Mouse (Mus musculus): ENCODE results near the gene Naxd.
"Not testable (repeated sequence)": the region's sequence is repeated elsewhere in the genome, so short reads cannot be mapped to it uniquely, and the experiment has no call there.

The Naxd gene

DNA sequence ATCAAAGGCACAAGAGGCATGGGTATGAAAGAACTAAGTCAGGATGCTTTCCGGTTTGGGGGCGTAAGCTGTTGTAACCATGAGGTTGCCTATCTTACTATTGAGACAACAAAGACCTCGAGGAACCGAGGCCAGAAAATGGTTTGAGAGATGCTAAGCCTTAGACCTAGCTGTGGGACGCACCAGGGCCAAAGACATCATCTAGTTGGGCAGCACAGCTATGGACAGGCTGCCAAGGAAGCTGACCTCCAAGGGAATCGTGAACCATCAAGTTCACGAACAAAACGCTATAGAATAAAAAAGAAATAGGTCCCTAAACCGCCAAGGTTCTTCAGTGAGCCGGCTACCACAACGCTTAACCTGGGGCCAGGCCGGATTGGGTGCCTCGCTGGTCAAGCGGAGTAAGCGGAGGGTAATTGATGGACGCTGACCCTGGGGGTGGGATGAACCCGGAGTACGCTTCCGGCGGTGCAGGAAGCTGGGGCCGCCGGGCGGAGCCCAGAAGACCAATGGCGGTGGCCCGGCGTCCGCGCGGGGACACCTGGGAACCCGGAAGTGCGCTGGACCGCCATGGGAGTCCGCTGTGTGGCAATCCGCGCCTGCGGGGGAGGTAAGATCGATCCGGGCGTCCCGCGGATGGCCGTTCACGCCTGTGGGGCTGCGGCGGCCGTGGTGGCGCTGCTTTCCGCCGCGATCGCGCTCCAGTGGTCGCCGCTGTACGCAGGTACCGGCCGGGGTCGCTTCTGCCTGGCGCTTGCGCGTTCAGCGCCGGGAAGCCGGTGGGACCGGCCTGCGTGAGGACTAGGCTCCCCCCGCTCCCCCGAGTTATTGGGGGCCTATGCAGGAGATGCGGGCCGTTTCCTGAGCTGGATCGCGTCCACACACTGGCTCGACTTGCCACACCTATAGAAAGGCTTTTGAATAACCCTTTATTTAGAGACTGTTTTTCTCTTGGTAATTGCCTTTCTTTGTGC is at the start of gene Naxd:
Gene Naxd, plus strand, starts transcription at position 490 of the 974 bp plus-strand sequence.
- DNase-seq (ENCODE audit: low read depth, low spot score): peak; percentile 53

DNA sequence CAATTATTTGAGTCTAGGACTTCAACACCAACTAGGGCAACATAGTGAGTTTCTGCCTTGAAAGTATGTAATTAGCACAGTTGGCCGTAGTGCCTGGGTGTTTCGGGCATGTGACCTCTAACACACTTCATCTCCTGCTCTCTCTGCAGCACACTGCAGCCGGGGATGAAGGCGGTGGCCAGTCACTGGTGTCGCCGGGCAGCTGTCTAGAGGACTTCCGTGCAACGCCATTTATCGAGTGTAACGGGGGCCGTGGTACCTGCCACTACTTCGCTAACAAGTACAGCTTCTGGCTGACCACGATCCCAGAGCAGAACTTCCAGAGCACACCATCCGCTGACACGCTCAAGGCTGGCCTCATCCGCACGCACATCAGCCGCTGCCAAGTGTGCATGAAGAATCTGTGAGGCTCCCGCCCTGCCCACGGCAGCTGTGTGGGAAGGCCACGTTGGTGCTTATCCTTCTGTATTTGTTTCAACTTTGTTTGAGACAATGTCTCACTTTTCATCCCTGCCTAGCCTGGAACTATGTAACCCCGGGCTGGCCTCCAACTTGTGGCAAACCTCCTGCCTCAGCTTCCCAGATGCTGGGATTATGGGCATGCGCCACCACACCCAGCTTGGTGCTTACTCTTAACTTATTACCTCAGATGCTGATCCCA is 49.3 kb upstream of the Naxd start:
- DNase-seq (ENCODE audit: low read depth, low spot score): no peak

DNA sequence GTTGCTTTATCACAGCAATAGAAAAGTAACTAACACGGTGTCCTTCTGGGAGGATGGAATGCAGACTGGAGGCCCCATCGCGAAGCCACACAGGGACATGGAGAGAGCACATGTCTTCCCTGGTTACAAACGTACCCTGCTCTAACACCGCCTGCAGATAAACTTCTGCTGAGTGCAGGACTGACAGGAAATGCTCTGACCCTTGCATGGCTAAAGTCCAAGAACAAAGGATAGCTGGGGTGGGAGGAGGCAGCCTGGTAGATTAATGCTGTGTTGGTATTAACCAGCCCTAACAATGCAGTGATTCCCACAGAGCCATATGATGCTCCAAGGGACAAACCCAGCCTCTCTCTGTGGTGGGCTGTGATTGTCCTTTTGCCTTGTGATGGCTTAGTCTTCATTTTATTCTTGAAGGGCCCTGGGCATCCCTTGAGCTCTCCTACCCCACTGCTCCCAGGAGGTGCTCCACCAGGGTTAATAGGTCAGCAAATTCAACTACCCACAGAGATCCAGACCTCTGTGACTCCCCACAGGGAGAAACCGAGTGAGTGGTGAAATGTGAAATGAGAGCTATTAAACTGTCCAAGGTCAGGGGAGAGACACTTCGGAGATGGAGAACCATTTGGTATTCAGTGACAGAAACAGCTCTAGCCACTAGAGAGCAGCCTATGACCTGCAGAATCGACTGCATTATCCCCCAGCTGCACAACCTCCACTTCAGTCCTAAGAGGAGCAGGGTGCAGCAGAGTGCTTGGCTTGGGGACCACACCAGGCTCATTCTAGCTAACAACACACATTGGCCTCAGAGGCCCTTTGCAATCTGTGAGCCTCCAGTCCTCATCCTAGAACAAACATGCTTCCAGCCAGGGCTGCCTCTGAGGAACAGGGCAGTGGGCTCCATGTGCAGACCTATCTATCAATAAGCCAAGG is 46.9 kb upstream of the Naxd start:
- no peak for DNase-seq (ENCODE audit: low read depth, low spot score)

DNA sequence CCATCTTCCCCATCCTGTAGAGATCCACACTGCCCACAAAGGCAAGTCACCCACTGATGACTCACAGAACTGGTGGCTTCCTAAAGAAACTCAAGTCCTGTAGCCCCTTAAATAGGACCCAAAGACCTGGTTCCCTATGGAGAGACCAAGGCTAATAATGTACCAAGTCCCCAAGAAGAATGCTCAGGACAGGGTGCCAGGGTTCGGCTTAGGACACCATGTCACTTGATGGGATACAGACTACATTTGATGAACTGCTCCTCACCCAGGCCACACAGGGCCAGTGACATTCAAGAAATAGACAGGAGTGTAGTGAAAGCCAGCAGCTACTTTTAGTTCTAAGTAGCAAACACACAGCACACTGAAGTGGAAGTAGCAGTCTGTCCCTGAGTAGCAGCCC is 45.2 kb upstream of the Naxd start:
- no peak for DNase-seq (ENCODE audit: low read depth, low spot score)

DNA sequence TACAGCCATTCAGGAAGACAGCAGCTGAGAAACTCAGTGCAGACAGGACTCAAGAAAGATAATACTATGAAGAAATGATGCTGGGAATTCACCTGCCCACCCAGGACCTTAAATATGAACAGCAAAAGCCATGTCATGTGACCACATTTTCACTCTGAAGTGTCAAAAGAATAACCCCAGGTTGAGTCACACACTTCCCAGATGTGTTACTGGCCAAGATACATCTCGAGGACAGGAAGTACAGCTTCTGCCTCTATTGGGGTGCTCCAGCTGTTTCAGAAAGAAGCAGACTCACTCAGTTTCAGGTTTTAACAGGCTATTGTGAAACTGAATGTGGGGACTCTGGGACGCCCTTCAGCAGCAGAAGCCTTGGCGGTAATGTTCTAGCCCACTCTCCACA is 44.7 kb upstream of the Naxd start:
- DNase-seq (ENCODE audit: low read depth, low spot score): no peak

DNA sequence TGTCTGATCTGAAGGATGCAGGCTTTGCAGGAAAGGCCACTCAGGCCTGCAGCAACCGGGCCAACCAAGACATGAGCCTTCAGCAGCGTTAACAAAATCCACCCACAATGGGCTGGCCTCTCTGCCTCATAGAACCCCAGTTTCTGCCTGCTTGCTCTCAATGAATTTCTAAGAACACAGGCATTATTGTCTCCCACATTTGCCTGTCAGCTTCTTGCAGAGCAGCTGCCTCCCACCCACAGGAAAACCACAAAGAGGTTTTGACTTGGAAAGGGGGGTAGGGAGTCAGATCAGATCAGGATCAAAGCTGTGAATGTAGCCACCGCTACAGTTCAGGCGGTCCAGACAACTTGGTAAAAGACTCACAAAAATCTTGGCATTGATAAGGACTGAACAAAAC is 44.3 kb upstream of the Naxd start:
- no peak for DNase-seq (ENCODE audit: low read depth, low spot score)

DNA sequence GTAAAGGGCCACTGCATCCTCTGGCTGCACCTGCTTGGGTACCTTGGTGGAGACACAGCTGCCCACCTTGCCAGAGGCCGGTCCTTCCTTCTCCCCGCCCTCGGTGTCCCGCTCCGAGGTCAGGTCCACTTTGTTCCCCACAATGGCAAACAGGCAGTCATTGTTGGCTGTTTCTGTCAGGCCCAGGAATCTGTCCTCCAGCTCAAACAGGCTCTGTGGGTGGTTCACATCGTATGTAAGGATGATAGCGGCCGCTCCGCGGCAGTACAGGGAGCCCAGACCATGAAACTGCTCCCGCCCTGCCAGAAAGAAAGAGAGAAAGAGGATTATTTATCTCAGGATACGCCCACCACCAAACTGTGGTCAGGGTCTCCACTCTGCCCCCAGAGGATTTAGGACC is 43.1 kb upstream of the Naxd start:
- DNase-seq (ENCODE audit: low read depth, low spot score): no peak

DNA sequence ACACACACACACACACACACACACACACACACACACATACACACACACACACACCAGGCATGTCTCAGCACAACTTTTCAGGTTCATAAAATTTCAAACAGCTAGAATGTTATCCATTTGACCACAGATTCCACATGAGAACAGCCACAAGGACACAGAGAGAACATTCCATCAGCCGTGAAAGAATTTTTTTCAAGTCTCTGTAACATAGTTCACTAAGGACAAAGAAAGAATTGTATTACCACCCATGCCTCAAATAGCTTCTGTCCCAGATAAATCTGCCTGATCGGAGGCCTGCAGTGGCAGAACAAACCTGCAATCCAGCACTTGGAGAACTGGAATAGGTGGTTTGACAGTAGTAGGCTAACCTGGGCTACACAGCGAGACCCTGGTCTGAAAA is 40.0 kb upstream of the Naxd start:
- DNase-seq (ENCODE audit: low read depth, low spot score): no peak

DNA sequence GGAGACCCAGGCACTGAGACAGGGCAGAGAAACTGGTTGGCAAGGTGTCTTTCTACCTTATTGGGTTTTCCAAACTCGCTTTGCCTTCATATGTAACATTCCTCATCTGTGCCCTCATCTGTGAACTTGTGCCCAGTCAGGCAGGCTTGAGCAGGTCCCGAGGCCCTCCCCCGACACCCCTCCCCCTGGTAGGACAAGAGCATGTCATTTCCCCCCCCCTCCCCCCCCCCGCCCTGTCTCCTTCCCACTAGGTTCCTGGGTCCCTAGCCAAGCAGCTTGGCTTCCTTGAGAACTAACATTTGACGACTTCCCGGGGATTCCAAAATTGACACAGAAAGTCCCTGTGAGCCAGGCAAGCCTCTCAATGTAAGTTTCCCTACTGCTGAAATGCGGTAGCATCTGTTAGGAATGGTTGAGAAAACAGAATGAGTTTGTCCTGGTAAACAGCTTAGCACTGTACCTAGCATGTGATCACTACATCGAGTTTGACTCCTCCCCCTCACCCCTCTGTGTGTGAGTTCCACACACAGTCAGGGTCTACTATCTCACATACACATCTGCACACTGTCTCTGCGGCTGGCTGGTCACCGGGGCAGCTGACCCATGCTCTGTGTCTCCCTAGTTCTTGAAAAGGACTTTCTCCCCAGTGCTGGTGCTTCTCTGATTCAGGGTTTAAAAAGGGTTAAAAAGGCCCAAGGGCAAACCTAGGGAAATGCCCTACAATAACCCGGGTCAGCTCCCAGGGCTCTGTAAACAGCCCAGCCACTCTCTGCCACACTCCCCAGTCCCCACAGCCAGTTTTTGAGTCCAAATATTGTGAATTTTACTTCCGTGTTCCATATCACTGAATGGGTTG is 39.1 kb upstream of the Naxd start:
- DNase-seq (ENCODE audit: low read depth, low spot score): no peak

DNA sequence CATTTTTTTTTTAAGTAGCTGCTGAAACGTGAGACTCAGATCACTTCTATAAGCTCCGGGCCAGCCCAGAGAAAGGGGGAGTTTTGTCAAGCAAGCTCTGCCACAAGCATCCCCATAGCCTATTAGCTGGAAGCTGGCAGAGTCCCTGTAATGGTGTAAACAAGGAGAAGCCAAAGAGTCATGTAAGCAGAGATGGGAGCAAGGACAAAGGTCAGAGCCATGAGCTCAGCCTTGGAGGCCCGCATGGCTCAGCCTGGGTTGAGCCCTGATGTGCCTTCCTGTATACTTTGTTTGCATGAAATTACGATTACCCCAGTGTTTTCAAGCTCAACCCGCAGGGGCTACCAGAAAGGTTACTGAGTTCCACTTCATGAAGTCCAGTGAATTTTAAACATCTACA is 38.3 kb upstream of the Naxd start:
- no peak for DNase-seq (ENCODE audit: low read depth, low spot score)

DNA sequence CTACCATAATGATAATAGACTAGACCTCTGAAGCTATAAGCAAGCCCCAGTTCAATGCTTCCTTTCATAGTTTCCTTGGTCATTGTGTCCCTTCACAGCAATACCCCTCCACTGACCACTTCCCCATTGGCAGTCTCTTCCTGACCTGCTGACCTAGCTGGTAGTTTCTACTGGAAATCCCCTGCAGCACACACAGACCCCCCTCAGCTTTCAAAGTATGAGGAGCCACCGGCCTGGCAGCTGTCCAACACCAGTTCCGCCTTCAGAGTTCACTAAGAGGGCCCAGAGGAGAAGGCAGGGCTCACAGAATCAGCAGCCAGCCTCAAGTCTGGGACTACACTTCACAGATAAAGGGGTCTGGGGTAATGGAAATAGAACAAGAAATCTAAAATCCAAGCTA is 36.4 kb upstream of the Naxd start:
- DNase-seq (ENCODE audit: low read depth, low spot score): no peak

DNA sequence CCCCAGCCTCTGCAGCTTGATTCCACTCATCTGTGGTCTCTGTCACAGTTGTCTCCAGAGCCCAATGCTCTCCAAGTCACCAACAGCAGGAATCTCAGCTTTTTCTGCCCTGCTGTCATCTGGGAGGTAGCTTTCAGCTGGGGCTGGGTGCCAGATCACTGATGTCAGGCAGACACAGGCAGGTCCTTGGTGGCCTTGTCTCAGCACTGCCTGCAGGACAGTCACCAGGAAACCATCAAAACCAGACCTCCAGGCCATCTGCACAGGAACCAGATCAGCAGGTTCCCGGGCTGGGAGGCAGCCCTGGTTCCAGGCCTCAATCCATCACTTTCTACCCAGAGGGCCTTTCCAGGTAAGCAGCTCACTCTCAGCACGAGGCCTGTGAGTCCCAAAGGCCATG is 35.5 kb upstream of the Naxd start:
- DNase-seq (ENCODE audit: low read depth, low spot score): no peak

DNA sequence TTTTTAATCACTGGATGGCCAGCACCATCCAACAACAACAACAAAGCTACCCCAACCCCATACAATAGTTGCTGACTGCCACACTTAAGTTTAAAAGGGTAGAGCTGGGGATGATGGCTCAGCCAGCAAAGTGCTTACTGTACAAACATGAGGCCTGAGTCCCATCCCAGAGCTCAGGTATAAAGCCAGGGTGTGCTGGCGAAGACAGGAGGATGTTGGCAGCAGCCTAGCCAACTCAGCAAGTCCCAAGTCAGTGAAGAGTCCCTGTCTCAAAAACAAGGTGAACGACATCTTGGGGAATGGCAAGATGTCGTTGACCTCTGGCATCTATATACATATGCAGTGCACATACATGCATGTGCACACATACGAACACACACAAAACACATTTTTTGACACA is 34.7 kb upstream of the Naxd start:
- no peak for DNase-seq (ENCODE audit: low read depth, low spot score)

DNA sequence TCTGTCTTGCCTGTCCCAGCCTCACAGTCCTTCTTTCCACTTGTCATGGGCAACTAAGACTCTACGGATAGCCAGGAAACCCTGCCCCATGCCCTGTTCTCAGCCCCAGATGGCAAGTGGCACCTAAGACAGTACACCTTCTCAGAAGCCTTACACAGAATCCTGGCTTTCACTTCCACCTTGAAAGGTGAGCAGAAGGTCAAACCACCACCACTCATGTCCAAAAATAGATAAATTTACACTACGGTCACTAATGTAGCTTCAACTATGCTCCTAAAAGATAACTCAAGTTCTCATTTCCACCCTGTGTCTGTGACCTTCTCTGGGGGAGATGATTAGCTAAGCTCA is 33.8 kb upstream of the Naxd start:
- DNase-seq (ENCODE audit: low read depth, low spot score): no peak

DNA sequence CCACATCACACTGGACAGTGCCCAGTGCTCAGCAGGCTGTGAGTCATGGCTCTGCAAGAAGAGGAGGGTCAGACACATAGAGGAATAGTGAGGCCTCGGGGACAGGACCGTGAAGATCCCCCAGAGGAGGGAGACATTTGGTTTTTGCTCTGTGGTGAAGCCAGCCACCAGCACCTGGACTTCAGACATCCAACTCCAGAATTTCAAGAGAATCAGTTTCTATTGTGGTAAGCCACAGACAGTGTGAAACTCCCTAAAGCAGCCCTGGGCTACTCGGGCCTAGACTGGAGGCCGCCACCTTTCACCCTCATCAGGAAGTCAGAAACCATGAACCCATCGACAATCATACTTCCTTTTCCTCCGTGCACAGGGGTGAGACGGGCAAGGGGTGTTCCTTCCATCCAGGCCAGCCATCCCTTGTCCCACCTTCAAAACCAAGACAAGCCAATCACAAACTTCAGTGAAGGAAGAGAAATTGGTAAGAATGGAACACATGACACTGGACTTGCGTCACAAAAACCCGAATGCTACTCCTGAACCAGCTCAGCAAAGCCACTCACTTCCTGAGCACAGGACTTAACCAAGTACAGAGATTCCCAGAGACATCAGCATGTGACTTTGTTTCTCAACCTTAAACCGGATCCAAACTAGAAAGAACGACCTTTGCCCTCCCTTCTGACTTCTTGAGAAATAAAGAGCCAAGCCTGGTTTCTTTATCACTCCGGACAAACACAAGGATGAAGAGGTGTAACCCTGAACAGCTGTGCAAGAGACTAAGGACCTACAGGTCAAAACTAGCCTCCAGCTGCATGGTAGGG is 33.2 kb upstream of the Naxd start:
- DNase-seq (ENCODE audit: low read depth, low spot score): no peak

DNA sequence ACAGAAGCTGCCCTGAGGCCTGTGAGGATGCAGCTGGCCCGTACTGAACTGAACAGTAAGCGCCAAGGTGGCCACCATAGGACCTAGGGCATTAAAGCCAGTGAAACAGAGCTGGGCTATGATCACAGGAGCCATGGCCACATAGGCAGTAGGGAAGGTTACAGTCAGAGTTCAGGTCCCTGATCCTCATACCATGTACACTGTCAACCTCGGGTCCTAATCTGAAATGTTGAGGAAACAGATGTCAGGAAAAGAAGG is 32.7 kb upstream of the Naxd start:
- no peak for DNase-seq (ENCODE audit: low read depth, low spot score)

DNA sequence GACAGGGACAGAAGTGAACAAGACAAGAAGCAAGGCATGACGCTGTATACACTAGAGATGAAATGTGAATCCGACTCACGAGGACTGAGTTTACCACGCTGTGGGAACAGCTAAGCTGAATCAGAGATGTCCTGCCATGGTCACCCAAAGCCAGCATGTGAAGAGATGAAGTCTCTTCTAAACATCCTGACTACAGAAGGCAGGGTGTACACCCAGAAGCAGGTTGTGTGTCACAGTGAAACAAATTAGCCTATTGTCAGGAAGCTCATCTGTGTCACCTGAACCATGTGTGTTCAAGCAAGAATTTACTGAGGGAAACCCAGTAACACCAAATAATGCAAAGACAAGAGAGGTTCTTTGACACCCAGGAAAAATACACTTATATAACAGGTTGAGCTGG is 31.7 kb upstream of the Naxd start:
- no peak for DNase-seq (ENCODE audit: low read depth, low spot score)

DNA sequence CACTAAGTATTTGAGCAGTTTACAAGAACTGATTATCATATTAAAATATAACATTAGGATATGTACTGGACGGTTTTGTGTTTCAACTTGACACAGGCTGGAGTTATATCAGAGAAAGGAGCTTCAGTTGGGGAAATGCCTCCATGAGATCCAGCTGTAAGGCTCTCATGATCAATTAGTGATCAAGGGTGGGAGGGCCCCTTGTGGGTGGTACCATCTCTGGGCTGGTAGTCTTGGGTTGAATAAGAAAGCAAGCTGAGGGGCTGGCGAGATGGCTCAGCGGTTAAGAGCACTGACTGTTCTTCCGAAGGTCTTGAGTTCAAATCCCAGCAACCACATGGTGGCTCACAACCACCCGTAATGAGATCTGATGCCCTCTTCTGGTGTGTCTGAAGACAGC is 30.8 kb upstream of the Naxd start:
- DNase-seq (ENCODE audit: low read depth, low spot score): not testable (repeated sequence)

DNA sequence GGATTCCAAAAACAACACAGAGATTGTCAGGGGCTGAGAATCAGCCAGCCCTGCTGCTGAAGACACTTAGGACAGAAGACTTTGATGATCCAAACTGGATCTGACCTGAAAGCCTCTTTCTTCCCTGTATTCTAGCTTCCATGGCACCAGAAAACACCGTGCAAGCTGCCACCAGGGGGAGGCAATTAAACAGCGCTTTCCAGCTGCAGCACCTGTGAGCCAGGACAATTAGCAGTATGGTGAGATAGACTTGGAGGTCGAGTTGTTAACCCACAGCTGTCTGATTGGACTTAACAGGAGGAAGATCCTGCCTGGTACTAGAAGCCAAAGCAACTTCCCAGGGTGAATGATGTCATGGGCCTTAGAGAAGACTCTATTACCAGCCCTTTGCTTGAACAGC is 28.2 kb upstream of the Naxd start:
- DNase-seq (ENCODE audit: low read depth, low spot score): no peak

DNA sequence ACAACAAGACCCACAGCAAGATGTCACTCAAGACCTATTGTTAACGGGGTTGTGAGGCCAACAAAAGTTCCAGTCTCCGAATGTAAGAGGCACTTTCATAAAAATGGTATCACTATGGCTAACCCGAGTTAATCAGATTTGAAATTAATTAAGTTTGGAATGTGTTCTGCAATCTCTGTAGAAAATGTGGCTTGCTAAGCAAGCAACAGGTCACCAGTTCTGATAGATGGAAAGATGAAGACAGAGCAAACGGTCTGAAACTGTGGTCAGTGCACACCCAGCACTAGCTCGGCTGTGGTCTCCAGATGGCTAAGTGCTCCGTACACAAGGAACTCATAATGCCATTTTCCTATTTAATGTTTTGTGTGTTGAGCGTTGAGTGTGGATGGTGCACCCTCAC is 26.6 kb upstream of the Naxd start:
- DNase-seq (ENCODE audit: low read depth, low spot score): no peak

DNA sequence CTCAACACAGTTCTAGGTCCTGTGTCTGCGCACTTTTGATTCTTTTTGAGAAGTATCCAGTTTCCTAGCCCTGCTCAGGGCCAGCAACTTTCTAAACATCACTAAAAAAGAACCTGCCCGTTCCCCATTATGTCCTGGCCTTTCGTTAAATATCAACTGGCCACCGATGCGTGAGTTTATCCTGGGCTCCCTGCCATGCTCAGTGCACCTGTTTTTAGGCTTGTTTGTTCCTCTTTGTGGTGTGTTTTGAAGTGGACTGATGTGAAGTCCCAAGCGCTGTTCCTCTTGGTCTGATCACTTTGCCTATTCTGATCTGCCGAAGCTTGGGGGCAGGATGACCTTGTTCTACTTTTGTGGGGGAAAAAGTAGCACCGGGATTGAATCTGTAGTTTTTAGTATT is 26.0 kb upstream of the Naxd start:
- DNase-seq (ENCODE audit: low read depth, low spot score): no peak

Measured in WW6 (cell line).